Mouse (Mus musculus): ENCODE data around the gene Ciao2b. TPM values are rescaled to one million over a fixed set of nuclear protein-coding genes. Genes with fewer than 3 reads are reported as not detected.
A peak's percentile ranks its signal among the peaks of the same experiment; 100 is the strongest.

The Ciao2b gene
- polyA plus RNA-seq, 1 experiment, result 35.7 TPM

- H3K4me3 ChIP-seq (ENCODE audit: extremely low read depth, insufficient read depth, insufficient read length), result no peak overlapping the region
- H3K27ac ChIP-seq (ENCODE audit: insufficient read depth, low read length), result no peak overlapping the region
- no peak for DNase-seq (ENCODE audit: low read depth in 1 of 2, low spot score in 2 of 2)
- peaks cover 8% of the 10 kb centered on the region for H3K36me3 ChIP-seq (ENCODE audit: control insufficient read depth, insufficient read depth, low read length)
- no peaks in the 10 kb centered on the region for H3K27me3 ChIP-seq (ENCODE audit: control insufficient read depth, insufficient read depth, low read length)
- WGBS, result 93% methylated on average over 6 of the region's 6 CpGs
- H3K4me1 ChIP-seq (ENCODE audit: control insufficient read depth, insufficient read depth, insufficient read length), result no peaks in the 10 kb centered on the region
- TF ChIP-seq POLR2A (IDR thresholded peaks at IDR 0.05; ENCODE audit: low read depth, low read length) (no peak), CTCF (IDR thresholded peaks at IDR 0.05; ENCODE audit: extremely low read depth, insufficient read depth, insufficient read length, insufficient replicate concordance) (no peak)
Measured at GRCm38 (mm10) chr8:104597656-104598055, 44.1 kb downstream of the Ciao2b start.

- TF ChIP-seq POLR2A (IDR thresholded peaks at IDR 0.05; ENCODE audit: low read depth, low read length), result no peak
- no peak for TF ChIP-seq CTCF (IDR thresholded peaks at IDR 0.05; ENCODE audit: extremely low read depth, insufficient read depth, insufficient read length, insufficient replicate concordance)
- H3K27me3 ChIP-seq (ENCODE audit: control insufficient read depth, insufficient read depth, low read length), result no peaks in the 10 kb centered on the region
- no peak overlapping the region for H3K4me3 ChIP-seq (ENCODE audit: extremely low read depth, insufficient read depth, insufficient read length)
- no peak overlapping the region for H3K27ac ChIP-seq (ENCODE audit: insufficient read depth, low read length)
- DNase-seq (ENCODE audit: low read depth in 1 of 2, low spot score in 2 of 2), result no peak
- peaks cover 2% of the 10 kb centered on the region; the same call in 1 of the 2 replicates for H3K4me1 ChIP-seq (ENCODE audit: control insufficient read depth, insufficient read depth, insufficient read length)
- 60% methylated on average over 21 of the region's 21 CpGs for WGBS
- peaks cover 8% of the 10 kb centered on the region for H3K36me3 ChIP-seq (ENCODE audit: control insufficient read depth, insufficient read depth, low read length)
Measured at GRCm38 (mm10) chr8:104595773-104596536, 45.8 kb downstream of the Ciao2b start.

GRCm38 (mm10) chr8:104594611-104595362 is 47.0 kb downstream of the Ciao2b start:
- no peak for DNase-seq (ENCODE audit: low read depth in 1 of 2, low spot score in 2 of 2)
- H3K36me3 ChIP-seq (ENCODE audit: control insufficient read depth, insufficient read depth, low read length), result peaks cover 8% of the 10 kb centered on the region
- no peaks in the 10 kb centered on the region for H3K27me3 ChIP-seq (ENCODE audit: control insufficient read depth, insufficient read depth, low read length)
- no peak for TF ChIP-seq POLR2A (IDR thresholded peaks at IDR 0.05; ENCODE audit: low read depth, low read length)
- no peak for TF ChIP-seq CTCF (IDR thresholded peaks at IDR 0.05; ENCODE audit: extremely low read depth, insufficient read depth, insufficient read length, insufficient replicate concordance)
- H3K4me3 ChIP-seq (ENCODE audit: extremely low read depth, insufficient read depth, insufficient read length), result no peak overlapping the region
- H3K4me1 ChIP-seq (ENCODE audit: control insufficient read depth, insufficient read depth, insufficient read length), result peaks cover 2% of the 10 kb centered on the region; the same call in 1 of the 2 replicates
- no peak overlapping the region for H3K27ac ChIP-seq (ENCODE audit: insufficient read depth, low read length)
- 95% methylated on average over 19 of the region's 19 CpGs for WGBS

- H3K4me1 ChIP-seq (ENCODE audit: control insufficient read depth, insufficient read depth, insufficient read length), result peaks cover 2% of the 10 kb centered on the region; the same call in 1 of the 2 replicates
- no peak overlapping the region for H3K27ac ChIP-seq (ENCODE audit: insufficient read depth, low read length)
- TF ChIP-seq POLR2A (IDR thresholded peaks at IDR 0.05; ENCODE audit: low read depth, low read length), result no peak
- no peak for TF ChIP-seq CTCF (IDR thresholded peaks at IDR 0.05; ENCODE audit: extremely low read depth, insufficient read depth, insufficient read length, insufficient replicate concordance)
- DNase-seq (ENCODE audit: low read depth in 1 of 2, low spot score in 2 of 2), result no peak
- no peak overlapping the region for H3K4me3 ChIP-seq (ENCODE audit: extremely low read depth, insufficient read depth, insufficient read length)
- no peaks in the 10 kb centered on the region for H3K27me3 ChIP-seq (ENCODE audit: control insufficient read depth, insufficient read depth, low read length)
- peaks cover 8% of the 10 kb centered on the region for H3K36me3 ChIP-seq (ENCODE audit: control insufficient read depth, insufficient read depth, low read length)
- WGBS, result 95% methylated on average over 31 of the region's 31 CpGs
Measured at GRCm38 (mm10) chr8:104593536-104594325, 48.0 kb downstream of the Ciao2b start.

GRCm38 (mm10) chr8:104592566-104592965 is 49.2 kb downstream of the Ciao2b start:
- H3K27me3 ChIP-seq (ENCODE audit: control insufficient read depth, insufficient read depth, low read length), result no peaks in the 10 kb centered on the region
- H3K27ac ChIP-seq (ENCODE audit: insufficient read depth, low read length), result no peak overlapping the region
- 89% methylated on average over 6 of the region's 6 CpGs for WGBS
- TF ChIP-seq CTCF (IDR thresholded peaks at IDR 0.05; ENCODE audit: extremely low read depth, insufficient read depth, insufficient read length, insufficient replicate concordance) (no peak), POLR2A (IDR thresholded peaks at IDR 0.05; ENCODE audit: low read depth, low read length) (no peak)
- peaks cover 8% of the 10 kb centered on the region for H3K36me3 ChIP-seq (ENCODE audit: control insufficient read depth, insufficient read depth, low read length)
- H3K4me3 ChIP-seq (ENCODE audit: extremely low read depth, insufficient read depth, insufficient read length), result no peak overlapping the region
- no peak for DNase-seq (ENCODE audit: low read depth in 1 of 2, low spot score in 2 of 2)
- peaks cover 2% of the 10 kb centered on the region; the same call in 1 of the 2 replicates for H3K4me1 ChIP-seq (ENCODE audit: control insufficient read depth, insufficient read depth, insufficient read length)

- TF ChIP-seq POLR2A (IDR thresholded peaks at IDR 0.05; ENCODE audit: low read depth, low read length) (no peak), CTCF (IDR thresholded peaks at IDR 0.05; ENCODE audit: extremely low read depth, insufficient read depth, insufficient read length, insufficient replicate concordance) (no peak)
- no peak for DNase-seq (ENCODE audit: low read depth in 1 of 2, low spot score in 2 of 2)
- Histone ChIP-seq H3K4me1 (ENCODE audit: control insufficient read depth, insufficient read depth, insufficient read length) (peaks cover 2% of the 10 kb centered on the region; the same call in 1 of the 2 replicates), H3K36me3 (ENCODE audit: control insufficient read depth, insufficient read depth, low read length) (peaks cover 8% of the 10 kb centered on the region), H3K4me3 (ENCODE audit: extremely low read depth, insufficient read depth, insufficient read length) (peak overlapping the region; percentile 96), H3K27ac (ENCODE audit: insufficient read depth, low read length) (peak overlapping the region; percentile 85; the same call in 1 of the 2 replicates), H3K27me3 (ENCODE audit: control insufficient read depth, insufficient read depth, low read length) (no peaks in the 10 kb centered on the region)
- 4% methylated on average over 9 of the region's 9 CpGs for WGBS
Measured at GRCm38 (mm10) chr8:104591856-104592255, 49.9 kb downstream of the Ciao2b start.
